Mouse (Mus musculus) CD4-positive naive resting alpha-beta T cell, adult 76 days (primary cell): ENCODE results near the gene Gm2007. TPM values are rescaled to one million over a fixed set of nuclear protein-coding genes. Genes with fewer than 3 reads are reported as not detected.

Source experiments
- total RNA-seq: library from RNA; stranded (reverse); gene quantifications from one replicate; pipeline ENCODE4 v1.2.4, GENCODE M21; 2023

Gm2007 gene
- not detected for total RNA-seq

GRCm38 (mm10) chr2:175741237-175741636, at the start of gene Gm2007:
Gm2007 (plus strand) TSS chr2:175741537.

GRCm38 (mm10) chr2:175703546-175703945, 37.8 kb upstream of the Gm2007 start, which contains the start of gene Zfp969:
Zfp969 (minus strand) TSS chr2:175703646.

GRCm38 (mm10) chr2:175800993-175801392, 59.7 kb downstream of the Gm2007 start, which contains the start of gene Gm14288:
Gm14288 (minus strand) TSS chr2:175801093.

Other genes starting within 250 kb of the Gm2007 start
- gene Gm11007, start 97.6 kb upstream of the Gm2007 start, total RNA-seq: not detected
- not detected for gene Zfp969, start 37.9 kb upstream of the Gm2007 start, total RNA-seq
- not detected for gene Gm14288, start 59.6 kb downstream of the Gm2007 start, total RNA-seq
- 2.0 TPM for gene Gm6710, start 127.7 kb downstream of the Gm2007 start, total RNA-seq
- gene Zfp966, start 189.6 kb downstream of the Gm2007 start, total RNA-seq: 4.6 TPM
- 3.9 TPM for gene Gm2026, start 223.8 kb downstream of the Gm2007 start, total RNA-seq